Mouse (Mus musculus) adrenal gland, adult 2 months (tissue): ENCODE data around the gene Vmn1r217. TPM values are rescaled to one million over a fixed set of nuclear protein-coding genes. Genes with fewer than 3 reads are reported as not detected.
"Not testable (repeated sequence)": the region's sequence is repeated elsewhere in the genome, so short reads cannot be mapped to it uniquely, and the experiment has no call there.

Experiments used
- DNase-seq: peaks from one replicate; pipeline ENCODE4 v3.0.0; 2021
- long read RNA-seq: library from polyadenylated mRNA; stranded (forward); transcript quantifications from one replicate; pipeline ENCODE4 v2.0.0, GENCODE M21; 2021
- polyA plus RNA-seq: library from polyadenylated mRNA; depleted of rRNA; stranded (reverse); fragments of >200 nt; gene quantifications from 2 replicates; pipeline ENCODE4 v1.2.3, GENCODE M21; 2012; rRNA removed
- total RNA-seq, 2 experiments: library from RNA; stranded (reverse); gene quantifications; 2 replicates each; pipeline ENCODE4 v1.2.3; 2021

The Vmn1r217 gene
- total RNA-seq = not detected
- polyA plus RNA-seq = not detected in 2 replicates
- long read RNA-seq = 0 reads

DNA sequence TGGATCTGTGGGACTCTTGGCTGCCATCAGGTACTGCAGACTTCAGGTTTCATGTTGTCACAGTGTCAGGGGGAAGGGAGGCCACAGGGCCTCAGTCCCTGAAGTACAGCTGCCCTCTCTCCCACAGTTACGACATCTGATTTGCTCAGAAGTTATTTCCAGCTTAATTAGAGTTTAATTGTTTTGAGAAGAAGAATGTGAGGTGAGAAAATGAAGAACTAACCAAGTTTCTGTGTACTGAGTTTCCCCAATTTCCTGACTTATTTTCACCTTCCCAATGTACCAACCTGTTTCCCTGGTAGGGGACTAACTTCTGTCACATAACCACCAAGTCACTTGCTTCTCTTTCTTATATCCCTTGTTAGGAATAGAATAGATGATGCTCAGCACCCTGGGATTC is at the start of gene Vmn1r217:
Gene Vmn1r217 (minus strand): TSS at position 101 of the 400 bp plus-strand sequence.
- DNase-seq = not testable (repeated sequence)

DNA sequence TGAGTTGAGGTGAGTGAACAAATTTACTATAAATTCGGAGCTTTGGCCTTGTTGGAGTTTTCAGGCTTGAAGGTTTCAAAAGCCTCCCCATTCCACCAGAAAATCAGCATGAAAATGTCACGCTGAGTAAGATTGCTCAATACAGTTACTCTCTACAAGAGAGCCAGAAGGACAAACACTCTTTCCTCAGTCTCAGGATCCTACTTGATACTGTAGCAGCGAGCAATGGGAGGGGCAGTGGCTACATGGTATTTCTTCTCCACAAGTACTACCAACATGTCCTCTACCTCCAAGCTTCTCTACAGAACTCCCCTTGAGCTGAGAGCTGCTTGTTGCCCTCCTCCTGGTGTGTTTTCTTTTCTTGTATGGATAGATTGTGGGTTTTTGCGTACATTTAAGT is 48.4 kb upstream of the Vmn1r217 start:
- DNase-seq = not testable (repeated sequence)

DNA sequence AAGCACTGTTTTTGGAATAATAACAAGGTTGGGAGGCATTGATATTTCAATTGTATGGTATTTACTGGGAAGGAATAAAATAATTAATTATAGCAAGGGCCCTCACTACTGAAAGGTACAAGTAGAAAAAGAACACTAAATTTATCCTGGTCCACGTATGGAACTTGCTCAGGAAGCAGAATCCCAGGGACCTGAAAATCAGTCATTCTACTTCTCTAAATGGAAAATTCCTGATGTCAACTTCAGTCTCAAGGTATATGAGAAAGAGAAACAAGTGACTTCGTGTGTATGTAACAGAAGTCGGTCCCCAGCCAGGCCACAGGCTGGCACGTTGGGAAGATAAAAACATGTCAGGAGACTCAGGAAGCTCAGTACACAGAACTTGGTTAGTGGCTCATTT is 41.0 kb upstream of the Vmn1r217 start, which contains the start of gene Vmn1r219:
Gene Vmn1r219 (plus strand): TSS at position 301 of the 400 bp plus-strand sequence.
- no peak for DNase-seq

DNA sequence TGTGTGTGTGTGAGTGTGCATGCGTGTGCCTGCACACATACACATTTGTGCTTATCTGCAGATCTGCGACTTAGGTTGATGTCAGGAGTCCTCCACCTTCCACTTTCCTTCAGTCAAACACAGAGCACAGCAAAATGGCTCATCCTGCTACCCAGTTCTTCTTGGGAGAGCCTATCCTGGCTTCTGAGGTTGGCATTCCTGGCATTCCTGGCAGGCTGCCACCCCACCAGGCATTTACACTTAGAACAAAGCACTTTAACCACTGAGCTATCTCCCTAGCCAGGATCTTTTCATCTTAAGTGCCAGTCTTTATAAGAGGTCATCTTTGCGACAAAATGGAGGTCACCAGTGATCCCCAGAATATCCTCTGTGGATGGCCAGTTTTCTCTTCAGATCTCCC is 39.8 kb upstream of the Vmn1r217 start:
- no peak for DNase-seq

DNA sequence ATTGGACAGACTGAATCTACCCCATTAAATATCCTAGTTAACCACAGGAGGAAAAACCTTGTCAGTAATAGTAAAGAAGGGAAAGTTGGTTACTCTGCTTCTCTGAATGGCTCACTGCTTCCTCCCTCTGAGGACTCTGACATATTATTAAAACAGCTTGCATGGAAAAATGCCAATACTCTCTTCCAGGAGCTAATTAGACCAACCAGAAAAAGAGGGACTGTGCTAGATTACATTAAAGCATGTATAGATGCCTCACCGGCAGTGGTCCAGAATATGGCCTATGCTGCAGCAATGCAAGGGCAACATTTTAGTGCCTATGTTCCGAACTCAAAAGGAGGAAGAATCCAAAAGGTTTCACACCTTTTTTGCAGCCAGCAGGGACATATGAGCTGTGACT is 20.9 kb upstream of the Vmn1r217 start:
- no peak for DNase-seq

DNA sequence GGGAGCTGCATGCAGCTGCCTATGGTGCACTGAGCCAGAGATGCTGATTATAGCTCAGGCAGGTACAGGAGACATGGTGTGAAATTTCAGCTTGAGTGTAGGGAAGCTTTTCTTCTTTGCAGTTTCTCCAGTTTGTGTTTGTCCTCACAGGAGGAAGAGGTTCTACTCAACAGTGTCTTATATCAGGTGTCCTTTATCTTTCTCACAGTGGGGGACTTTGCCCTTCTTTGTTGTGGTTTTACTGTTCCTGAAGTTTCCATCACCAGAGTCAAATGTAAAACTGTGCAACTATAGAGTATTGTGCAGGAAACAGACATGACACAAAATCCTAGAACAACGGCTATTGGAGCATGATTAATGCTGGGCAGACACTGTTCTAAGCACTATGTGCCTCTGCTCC is 15.5 kb upstream of the Vmn1r217 start:
- no peak for DNase-seq

DNA sequence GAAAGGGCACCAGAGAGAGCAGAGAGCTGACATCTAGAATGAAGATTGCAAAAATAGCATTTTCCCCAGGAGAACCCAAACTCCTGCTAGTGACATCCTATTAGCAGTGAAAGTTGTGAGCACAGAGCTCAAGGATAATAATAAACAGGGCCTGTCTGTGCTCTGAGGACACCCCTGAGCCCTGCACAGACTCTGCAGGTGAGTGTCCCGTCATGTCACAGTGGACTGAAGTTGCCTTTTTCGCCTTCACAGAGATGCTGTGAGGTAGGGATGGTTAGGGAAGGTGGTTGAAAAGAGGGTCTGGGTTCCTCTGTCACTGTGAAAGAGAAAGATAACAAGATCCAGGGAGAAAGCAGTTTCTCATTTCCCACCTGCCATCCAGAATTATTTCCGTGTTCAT is 15.1 kb upstream of the Vmn1r217 start, which contains the start of gene Vmn1r218:
Gene Vmn1r218 (plus strand): TSS at position 57 of the 400 bp plus-strand sequence.
- DNase-seq = no peak

DNA sequence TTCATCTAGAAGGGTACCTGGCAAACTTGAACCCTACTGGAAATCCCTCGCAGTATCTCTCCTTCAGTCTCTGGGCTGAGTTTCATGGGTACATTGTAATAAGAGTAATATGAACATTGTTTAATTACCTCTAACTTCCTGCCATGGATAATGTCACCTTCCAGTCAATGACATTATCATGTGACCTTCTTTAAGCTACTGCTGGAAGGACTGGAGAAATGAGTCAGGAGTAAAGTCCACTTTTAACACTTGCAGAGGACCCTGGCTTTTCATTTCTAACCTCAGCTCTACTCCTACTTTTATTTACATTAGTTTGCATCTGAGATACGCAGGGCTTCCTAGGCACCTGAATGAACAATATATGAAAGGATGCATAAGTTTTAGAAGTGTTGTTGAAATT is 2.6 kb upstream of the Vmn1r217 start:
- DNase-seq = no peak

DNA sequence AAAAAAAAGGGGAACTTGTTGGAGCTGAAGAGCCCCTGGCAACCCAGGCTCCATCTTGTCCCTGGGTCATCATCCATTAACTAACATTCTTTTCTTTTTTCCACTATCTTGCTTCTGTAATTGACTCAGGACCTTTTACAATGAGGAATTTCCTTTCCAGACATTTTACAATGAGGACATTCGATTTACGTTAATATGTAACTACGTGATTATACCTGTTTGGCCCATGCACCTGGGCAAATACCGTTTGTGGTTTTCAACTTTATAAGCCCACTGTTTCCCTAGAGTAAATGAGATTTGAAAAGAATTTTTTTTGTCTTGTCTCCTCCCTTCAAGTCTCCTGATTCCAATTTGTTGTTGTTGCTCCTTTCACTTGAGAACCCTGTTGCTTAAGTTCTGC is 23.6 kb downstream of the Vmn1r217 start:
- no peak for DNase-seq

DNA sequence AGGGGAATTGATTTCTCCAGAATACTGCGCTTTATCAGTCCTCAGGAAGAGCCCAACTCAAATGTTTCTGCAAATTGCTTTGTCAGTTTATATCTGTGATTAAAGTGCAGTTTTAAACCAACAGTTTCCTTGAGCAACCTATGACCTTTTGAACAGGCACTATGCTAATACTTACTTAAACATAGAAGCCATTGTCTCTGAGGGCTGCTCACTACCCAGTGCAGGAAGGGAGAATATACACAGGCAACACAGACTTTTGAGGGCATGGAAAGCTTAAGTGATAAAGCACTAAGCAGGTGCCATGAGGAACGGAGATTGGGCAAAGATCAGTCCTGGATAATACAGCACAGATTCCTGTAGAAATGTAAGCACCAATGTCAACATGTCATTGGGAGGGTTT is 48.7 kb downstream of the Vmn1r217 start:
- DNase-seq = no peak

DNA sequence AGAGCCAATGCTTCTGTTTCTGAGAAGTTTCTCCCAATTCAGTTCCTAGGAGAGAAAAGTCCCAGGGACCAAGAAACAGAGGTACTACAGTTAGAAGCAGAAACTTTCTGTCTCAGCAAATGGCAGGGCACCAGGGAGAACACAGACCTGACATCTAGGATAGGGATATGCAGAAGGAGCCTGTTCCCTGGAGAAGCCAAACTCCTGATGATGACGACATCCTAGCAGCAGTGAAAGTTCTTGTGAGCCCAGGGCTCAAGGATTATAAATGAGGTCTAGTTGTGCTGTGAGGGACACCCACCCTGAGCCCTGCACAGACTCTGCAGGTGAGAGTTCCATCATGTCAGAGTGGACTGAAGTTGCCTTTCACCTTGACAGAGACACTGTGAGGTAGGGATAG is 50.3 kb downstream of the Vmn1r217 start, which contains the start of gene Vmn1r215:
Gene Vmn1r215 (plus strand): TSS at position 301 of the 400 bp plus-strand sequence.
- DNase-seq = no peak

DNA sequence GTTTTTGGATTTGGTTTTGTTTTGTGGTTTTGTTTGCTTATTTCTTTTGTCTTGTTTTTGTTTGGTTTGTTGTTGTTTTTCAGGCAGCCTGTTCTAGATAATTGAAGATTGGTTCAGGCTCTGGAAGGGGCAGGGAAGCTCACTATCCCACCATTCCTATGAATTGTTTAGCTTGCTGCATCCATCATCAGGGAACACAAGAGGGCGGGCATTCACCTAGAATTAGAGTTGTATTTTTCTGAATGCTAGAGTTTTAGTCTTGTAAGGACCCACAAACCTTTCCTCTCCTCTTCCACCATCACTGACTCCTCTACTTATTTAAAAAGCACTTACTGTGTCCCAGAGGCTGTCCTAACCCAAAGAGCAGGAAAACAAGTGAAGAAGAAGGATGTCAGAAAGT is 60.2 kb downstream of the Vmn1r217 start:
- no peak for DNase-seq

Other genes starting within 250 kb of the Vmn1r217 start
- gene Vmn1r212, start 234.0 kb downstream of the Vmn1r217 start, total RNA-seq = not detected
- not detected in 2 replicates for gene Vmn1r212, start 234.0 kb downstream of the Vmn1r217 start, polyA plus RNA-seq
- not detected for gene Vmn1r213, start 110.6 kb downstream of the Vmn1r217 start, total RNA-seq
- gene Vmn1r213, start 110.6 kb downstream of the Vmn1r217 start, polyA plus RNA-seq = not detected in 2 replicates
- not detected for gene Vmn1r214, start 87.8 kb downstream of the Vmn1r217 start, total RNA-seq
- not detected in 2 replicates for gene Vmn1r214, start 87.8 kb downstream of the Vmn1r217 start, polyA plus RNA-seq
- gene Vmn1r215, start 50.2 kb downstream of the Vmn1r217 start, total RNA-seq = not detected
- gene Vmn1r215, start 50.2 kb downstream of the Vmn1r217 start, polyA plus RNA-seq = not detected in 2 replicates
- gene Vmn1r218, start 14.9 kb upstream of the Vmn1r217 start, total RNA-seq = not detected
- not detected in 2 replicates for gene Vmn1r218, start 14.9 kb upstream of the Vmn1r217 start, polyA plus RNA-seq
- not detected for gene Vmn1r219, start 41.1 kb upstream of the Vmn1r217 start, total RNA-seq
- gene Vmn1r219, start 41.1 kb upstream of the Vmn1r217 start, polyA plus RNA-seq = not detected in 2 replicates
- gene Vmn1r220, start 69.7 kb upstream of the Vmn1r217 start, total RNA-seq = not detected
- not detected in 2 replicates for gene Vmn1r220, start 69.7 kb upstream of the Vmn1r217 start, polyA plus RNA-seq
- not detected for gene Vmn1r221, start 95.9 kb upstream of the Vmn1r217 start, total RNA-seq
- gene Vmn1r221, start 95.9 kb upstream of the Vmn1r217 start, polyA plus RNA-seq = not detected in 2 replicates
- gene Vmn1r222, start 117.7 kb upstream of the Vmn1r217 start, total RNA-seq = not detected
- gene Vmn1r222, start 117.7 kb upstream of the Vmn1r217 start, polyA plus RNA-seq = not detected in 2 replicates
- not detected for gene Vmn1r223, start 128.9 kb upstream of the Vmn1r217 start, total RNA-seq
- not detected in 2 replicates for gene Vmn1r223, start 128.9 kb upstream of the Vmn1r217 start, polyA plus RNA-seq